In genomic region chr17:34288131-34288530, GRCm38 (mm10) we compare ENCODE assay signal across 15 mouse cellular contexts. TPM values are rescaled to one million over a fixed set of nuclear protein-coding genes. Genes with fewer than 3 reads are reported as not detected.
"Had no signal": no experiment of that assay in that cellular context is flagged by ENCODE, and none has a peak within 500 bp of the region (broad histone marks: within the 10 kb centered on the region; RNA-seq: fewer than 3 reads in every experiment).

No protein-coding gene starts in this region.

- H3K4me2 ChIP-seq: lung, embryonic 14.5 days; midbrain, embryonic 12.5 days; neural tube, embryonic 13.5 days; neural tube, embryonic 15.5 days; stomach, embryonic 15.5 days had no signal

- H3K9me3 ChIP-seq: midbrain, embryonic 10.5 days; midbrain, embryonic 12.5 days; neural tube, embryonic 13.5 days; neural tube, embryonic 15.5 days; stomach, embryonic 15.5 days had no signal

- DNase-seq: right cerebral cortex, postnatal 4 days had no signal

- H3K4me3 ChIP-seq: midbrain, embryonic 10.5 days; midbrain, embryonic 12.5 days; myocyte; neural tube, embryonic 13.5 days; neural tube, embryonic 15.5 days; stomach, embryonic 15.5 days had no signal

- ATAC-seq: midbrain, embryonic 16.5 days had no signal

- H3K4me1 ChIP-seq: midbrain, embryonic 12.5 days; neural tube, embryonic 13.5 days; stomach, embryonic 15.5 days had no signal

- H3K27me3 ChIP-seq: midbrain, embryonic 12.5 days; neural tube, embryonic 13.5 days; neural tube, embryonic 15.5 days; stomach, embryonic 15.5 days had no signal

- H3K9ac ChIP-seq: liver, embryonic 14.5 days; lung, embryonic 14.5 days; midbrain, embryonic 12.5 days; neural tube, embryonic 13.5 days; neural tube, embryonic 15.5 days; stomach, embryonic 15.5 days had no signal

- H3K27ac ChIP-seq: liver, embryonic 14.5 days; midbrain, embryonic 10.5 days; midbrain, embryonic 12.5 days; neural tube, embryonic 13.5 days; neural tube, embryonic 15.5 days; stomach, embryonic 15.5 days; stomach, postnatal 0 days had no signal

- H3K36me3 ChIP-seq: midbrain, embryonic 10.5 days; midbrain, embryonic 12.5 days; neural tube, embryonic 13.5 days; neural tube, embryonic 15.5 days; stomach, embryonic 15.5 days had no signal

RNA-seq across cellular contexts. Expression of gene H2-Aa, which starts 0.5 kb away (rescaled TPM):
- polyA plus RNA-seq: midbrain, embryonic 10.5 days; midbrain, embryonic 16.5 days; myocyte; neural tube, embryonic 11.5 days had no signal

RNA-seq across cellular contexts. Expression of gene H2-Eb1, which starts 17.5 kb away (rescaled TPM):
- polyA plus RNA-seq: myocyte had no signal

RNA-seq across cellular contexts. Expression of gene H2-Ab1, which starts 30.6 kb away (rescaled TPM):
- polyA plus RNA-seq: myocyte had no signal

RNA-seq across cellular contexts. Expression of gene H2-Eb2, which starts 37.3 kb away (rescaled TPM):
- polyA plus RNA-seq: liver, embryonic 14.5 days; liver, embryonic 16.5 days; lung, embryonic 14.5 days; midbrain, embryonic 10.5 days; midbrain, embryonic 12.5 days; midbrain, embryonic 14.5 days; myocyte; neural tube, embryonic 11.5 days; stomach, embryonic 15.5 days; stomach, postnatal 0 days; testis, adult 2 months had no signal

RNA-seq across cellular contexts. Expression of gene H2-Ob, which starts 49.4 kb away (rescaled TPM):
- polyA plus RNA-seq: lung, embryonic 14.5 days; midbrain, embryonic 10.5 days; midbrain, embryonic 12.5 days; midbrain, embryonic 14.5 days; myocyte; neural tube, embryonic 11.5 days; neural tube, embryonic 13.5 days had no signal
